In genomic region chr8:88604065-88605038, GRCm38 (mm10) we compare ENCODE assay signal across 8 mouse cellular contexts. TPM values are rescaled to one million over a fixed set of nuclear protein-coding genes. Genes with fewer than 3 reads are reported as not detected.
DNase-seq lines count a peak whose midpoint lies in the region; ATAC-seq lines count a peak whose summit lies in the region.
"Had no signal": no experiment of that assay in that cellular context is flagged by ENCODE, and none has a peak within 500 bp of the region (broad histone marks: within the 10 kb centered on the region; RNA-seq: fewer than 3 reads in every experiment).

No protein-coding gene starts in this region.

- peak; percentile 90 for DNase-seq in R1 (ENCODE audit: low read depth, low spot score)
- peak; percentile 53 for DNase-seq in gastrocnemius, postnatal 25 days
- DNase-seq in hindlimb bud, embryonic 11.5 days (ENCODE audit: extremely low spot score, low read depth, low spot score), result peak; percentile 41
- peak; percentile 94 for DNase-seq in neural tube, embryonic 11.5 days (ENCODE audit: low spot score)
- peak; percentile 53 for DNase-seq in urinary bladder, postnatal 25 days (ENCODE audit: low spot score)

- WGBS in limb, embryonic 15.5 days, result 3% methylated on average over 19 of the region's 20 CpGs
- 4% methylated on average over 20 of the region's 20 CpGs for WGBS in neural tube, embryonic 11.5 days

- peaks cover 26% of the 10 kb centered on the region for H3K4me1 ChIP-seq in limb, embryonic 15.5 days
- H3K4me1 ChIP-seq in neural tube, embryonic 11.5 days (ENCODE audit: control insufficient read depth, insufficient read depth, low read length), result peaks cover 14% of the 10 kb centered on the region; the same call in 1 of the 2 replicates
- H3K4me1 ChIP-seq: liver, embryonic 15.5 days had no signal

- H3K9me3 ChIP-seq in limb, embryonic 15.5 days, result no peaks in the 10 kb centered on the region
- no peaks in the 10 kb centered on the region for H3K9me3 ChIP-seq in neural tube, embryonic 11.5 days (ENCODE audit: control insufficient read depth, low read length)
- H3K9me3 ChIP-seq: liver, embryonic 15.5 days had no signal

- no peaks in the 10 kb centered on the region for H3K27me3 ChIP-seq in limb, embryonic 15.5 days
- H3K27me3 ChIP-seq in neural tube, embryonic 11.5 days (ENCODE audit: control insufficient read depth, insufficient read depth, low read length), result no peaks in the 10 kb centered on the region
- H3K27me3 ChIP-seq: liver, embryonic 15.5 days had no signal

- peak overlapping the region; percentile 48 for H3K4me2 ChIP-seq in limb, embryonic 15.5 days
- peak overlapping the region; percentile 33 for H3K4me2 ChIP-seq in neural tube, embryonic 11.5 days (ENCODE audit: low read depth)
- H3K4me2 ChIP-seq: liver, embryonic 15.5 days had no signal

- no peaks in the 10 kb centered on the region for H3K36me3 ChIP-seq in limb, embryonic 15.5 days
- H3K36me3 ChIP-seq in neural tube, embryonic 11.5 days (ENCODE audit: control insufficient read depth, insufficient read depth, low read length), result no peaks in the 10 kb centered on the region
- H3K36me3 ChIP-seq: liver, embryonic 15.5 days had no signal

- H3K27ac ChIP-seq in limb, embryonic 15.5 days, result no peak overlapping the region
- 0 out of 2 replicates have a peak overlapping the region, but pooled peaks have one; percentile 56 for H3K27ac ChIP-seq in neural tube, embryonic 11.5 days (ENCODE audit: low read depth, low read length)
- H3K27ac ChIP-seq: liver, embryonic 15.5 days had no signal

- peak overlapping the region; percentile 26 for H3K4me3 ChIP-seq in limb, embryonic 15.5 days
- peak overlapping the region; percentile 17 for H3K4me3 ChIP-seq in neural tube, embryonic 11.5 days (ENCODE audit: low read depth, low read length)
- H3K4me3 ChIP-seq: liver, embryonic 15.5 days had no signal

- peak; percentile 66 for ATAC-seq in common myeloid progenitor, adult 5-6 weeks (replicated peaks; ENCODE audit: low read depth, poor library complexity, severe bottlenecking)
- ATAC-seq in limb, embryonic 15.5 days (ENCODE audit: insufficient number of reproducible peaks, low FRiP score, low TSS enrichment, low read depth), result peak; percentile 75; the same call in 1 of the 2 replicates
- peak; percentile 93 for ATAC-seq in neural tube, embryonic 11.5 days (ENCODE audit: insufficient read depth, low FRiP score, low TSS enrichment)

- H3K9ac ChIP-seq in limb, embryonic 15.5 days, result no peak overlapping the region
- peak overlapping the region; percentile 3; the same call in 1 of the 2 replicates for H3K9ac ChIP-seq in neural tube, embryonic 11.5 days (ENCODE audit: low read length)
- H3K9ac ChIP-seq: liver, embryonic 15.5 days had no signal

RNA-seq across cellular contexts. Expression of gene Snx20, which starts 31.6 kb away (rescaled TPM):
- 10.4 and 10.7 TPM in 2 replicates for total RNA-seq in common myeloid progenitor, adult 5-6 weeks (2017)
- under 1 TPM; 0.18 to 0.38 TPM for total RNA-seq in gastrocnemius, postnatal 25 days (2021)
- 2.2 and 2.4 TPM in 2 replicates for polyA plus RNA-seq in limb, embryonic 15.5 days (2015; fragmentation: Nextera tagmentation; extraction: Ambion mirVana)
- polyA plus RNA-seq in neural tube, embryonic 11.5 days (2014; fragmentation: Nextera tagmentation; extraction: Ambion mirVana), result 0.85 and 1.1 TPM in 2 replicates

RNA-seq across cellular contexts. Expression of gene Nod2, which starts 42.8 kb away (rescaled TPM):
- total RNA-seq in common myeloid progenitor, adult 5-6 weeks (2017), result 0.14 TPM in 1 of 2 replicates, not detected in the other
- under 1 TPM; 0.28 to 0.54 TPM for total RNA-seq in gastrocnemius, postnatal 25 days (2021)
- polyA plus RNA-seq in limb, embryonic 15.5 days (2015; fragmentation: Nextera tagmentation; extraction: Ambion mirVana), result 0.23 and 0.29 TPM in 2 replicates
- 0.08 and 0.14 TPM in 2 replicates for polyA plus RNA-seq in neural tube, embryonic 11.5 days (2014; fragmentation: Nextera tagmentation; extraction: Ambion mirVana)

Comparison
In these comparisons a context has a peak if more than half of its experiments do, and no peak if none do; other contexts are left out.
1. DNase-seq: peak in every context shown above with its lines; median percentile 94 in neural tube, embryonic 11.5 days; 90 in R1; 53 in gastrocnemius, postnatal 25 days; 53 in urinary bladder, postnatal 25 days; 41 in hindlimb bud, embryonic 11.5 days.